ENCODE assay signal across 8 mouse cellular contexts in genomic region chr4:150901651-150902050, GRCm38 (mm10). TPM values are rescaled to one million over a fixed set of nuclear protein-coding genes. Genes with fewer than 3 reads are reported as not detected.
DNase-seq lines count a peak whose midpoint lies in the region; ATAC-seq lines count a peak whose summit lies in the region.

No protein-coding gene starts in this region.

- ATAC-seq in liver, embryonic 12.5 days = peak; percentile 36; the same call in 1 of the 2 replicates

- H3K4me3 ChIP-seq in liver, embryonic 12.5 days = no peak overlapping the region

- H3K9me3 ChIP-seq in liver, embryonic 12.5 days (replicated peaks) = no peaks in the 10 kb centered on the region

- no peak overlapping the region for H3K4me2 ChIP-seq in liver, embryonic 12.5 days

- WGBS in liver, embryonic 12.5 days (ENCODE audit: insufficient replicate concordance) = 47% methylated on average over 9 of the region's 9 CpGs

- no peak overlapping the region for H3K9ac ChIP-seq in liver, embryonic 12.5 days

- H3K36me3 ChIP-seq in liver, embryonic 12.5 days = peaks cover 89% of the 10 kb centered on the region

- peaks cover 17% of the 10 kb centered on the region; the same call in 1 of the 2 replicates for H3K4me1 ChIP-seq in liver, embryonic 12.5 days

- H3K27me3 ChIP-seq in liver, embryonic 12.5 days (replicated peaks) = no peaks in the 10 kb centered on the region

- H3K27ac ChIP-seq in liver, embryonic 12.5 days = no peak overlapping the region

- DNase-seq in A20 (ENCODE audit: low read depth, low spot score) = peak; percentile 76
- DNase-seq in MEL-GATA-1-ER (ENCODE audit: extremely low read depth, low read depth) = peak; percentile 49
- peak; percentile 66 for DNase-seq in cerebellum, adult 9-10 months
- DNase-seq in gastrocnemius, postnatal 36 days = peak; percentile 77 to 82
- DNase-seq in kidney, adult 9 months = peak; percentile 84
- peak; percentile 82 for DNase-seq in retina, embryonic 14.5 days (ENCODE audit: low spot score)
- peak; percentile 77 for DNase-seq in urinary bladder, postnatal 14 days (ENCODE audit: low spot score)

- intact Hi-C loops in gastrocnemius, postnatal 36 days (cut with DNase I) = no loop called here

RNA-seq across cellular contexts. Expression of gene Park7, which starts 12.6 kb away (rescaled TPM):
- 100 to 1,000 TPM; 795 to 846 TPM for total RNA-seq in gastrocnemius, postnatal 36 days (2021)
- 326 and 344 TPM in 2 replicates for polyA plus RNA-seq in liver, embryonic 12.5 days (2016; fragmentation: Nextera tagmentation; extraction: Ambion mirVana)

RNA-seq across cellular contexts. Expression of gene Tnfrsf9, which starts 12.7 kb away (rescaled TPM):
- total RNA-seq in gastrocnemius, postnatal 36 days (2021) = under 1 TPM in 1 of 2 experiments, not detected in 1; 0.30 TPM
- polyA plus RNA-seq in liver, embryonic 12.5 days (2016; fragmentation: Nextera tagmentation; extraction: Ambion mirVana) = 0.12 TPM in 1 of 2 replicates, not detected in the other

RNA-seq across cellular contexts. Expression of gene Errfi1, which starts 47.9 kb away (rescaled TPM):
- 10 to 100 TPM; 18.2 to 29.9 TPM for total RNA-seq in gastrocnemius, postnatal 36 days (2021)
- polyA plus RNA-seq in liver, embryonic 12.5 days (2016; fragmentation: Nextera tagmentation; extraction: Ambion mirVana) = 14.7 and 14.9 TPM in 2 replicates
